Mouse (Mus musculus): Measurements from ENCODE around the gene Angel2. TPM values are rescaled to one million over a fixed set of nuclear protein-coding genes. Genes with fewer than 3 reads are reported as not detected.

Gene Angel2
- polyA plus RNA-seq, 1 experiment from 2014 or later: 66.7 TPM

GRCm38 (mm10) chr1:190898899-190899575 lies 25.9 kb upstream of the Angel2 start:
- H3K9ac ChIP-seq (ENCODE audit: low read length): no peak overlapping the region
- no peaks in the 10 kb centered on the region for H3K4me1 ChIP-seq (ENCODE audit: control insufficient read depth, insufficient read depth, low read length)
- no peaks in the 10 kb centered on the region for H3K27me3 ChIP-seq (ENCODE audit: control insufficient read depth, insufficient read depth, low read length)
- no peaks in the 10 kb centered on the region for H3K36me3 ChIP-seq (ENCODE audit: control insufficient read depth, insufficient read depth, low read length)
- no peaks in the 10 kb centered on the region for H3K9me3 ChIP-seq (ENCODE audit: control insufficient read depth, low read length)
- H3K4me3 ChIP-seq (ENCODE audit: low read depth, low read length): no peak overlapping the region
- WGBS: 80% methylated on average over 9 of the region's 9 CpGs
- DNase-seq (ENCODE audit: low spot score) (no peak), ATAC-seq (ENCODE audit: insufficient read depth, low FRiP score, low TSS enrichment) (no peak)
- no peak overlapping the region for H3K27ac ChIP-seq (ENCODE audit: low read depth, low read length)
- no peak overlapping the region for H3K4me2 ChIP-seq (ENCODE audit: low read depth)

- Histone ChIP-seq H3K4me3 (ENCODE audit: low read depth, low read length) (no peak overlapping the region), H3K27ac (ENCODE audit: low read depth, low read length) (no peak overlapping the region), H3K4me1 (ENCODE audit: control insufficient read depth, insufficient read depth, low read length) (peaks cover 3% of the 10 kb centered on the region; the same call in 1 of the 2 replicates), H3K4me2 (ENCODE audit: low read depth) (no peak overlapping the region), H3K9ac (ENCODE audit: low read length) (no peak overlapping the region), H3K27me3 (ENCODE audit: control insufficient read depth, insufficient read depth, low read length) (no peaks in the 10 kb centered on the region), H3K9me3 (ENCODE audit: control insufficient read depth, low read length) (no peaks in the 10 kb centered on the region), H3K36me3 (ENCODE audit: control insufficient read depth, insufficient read depth, low read length) (peaks cover 2% of the 10 kb centered on the region; the same call in 1 of the 2 replicates)
- WGBS: 85% methylated on average over 2 of the region's 2 CpGs
- ATAC-seq (ENCODE audit: insufficient read depth, low FRiP score, low TSS enrichment) (no peak), DNase-seq (ENCODE audit: low spot score) (no peak)
Measured at GRCm38 (mm10) chr1:190901082-190901481, 23.8 kb upstream of the Angel2 start.

GRCm38 (mm10) chr1:190904136-190904535 lies 20.8 kb upstream of the Angel2 start:
- Histone ChIP-seq H3K27ac (ENCODE audit: low read depth, low read length) (no peak overlapping the region), H3K9me3 (ENCODE audit: control insufficient read depth, low read length) (no peaks in the 10 kb centered on the region), H3K9ac (ENCODE audit: low read length) (no peak overlapping the region), H3K36me3 (ENCODE audit: control insufficient read depth, insufficient read depth, low read length) (peaks cover 2% of the 10 kb centered on the region; the same call in 1 of the 2 replicates), H3K4me3 (ENCODE audit: low read depth, low read length) (no peak overlapping the region), H3K27me3 (ENCODE audit: control insufficient read depth, insufficient read depth, low read length) (no peaks in the 10 kb centered on the region), H3K4me1 (ENCODE audit: control insufficient read depth, insufficient read depth, low read length) (peaks cover 3% of the 10 kb centered on the region; the same call in 1 of the 2 replicates), H3K4me2 (ENCODE audit: low read depth) (no peak overlapping the region)
- ATAC-seq (ENCODE audit: insufficient read depth, low FRiP score, low TSS enrichment): no peak
- 94% methylated on average over 3 of the region's 3 CpGs for whole genome bisulfite sequencing
- DNase-seq (ENCODE audit: low spot score): no peak

- no peak for ATAC-seq (ENCODE audit: insufficient read depth, low FRiP score, low TSS enrichment)
- H3K36me3 ChIP-seq (ENCODE audit: control insufficient read depth, insufficient read depth, low read length): peaks cover 2% of the 10 kb centered on the region; the same call in 1 of the 2 replicates
- no peak overlapping the region for H3K27ac ChIP-seq (ENCODE audit: low read depth, low read length)
- H3K27me3 ChIP-seq (ENCODE audit: control insufficient read depth, insufficient read depth, low read length): no peaks in the 10 kb centered on the region
- peaks cover 3% of the 10 kb centered on the region; the same call in 1 of the 2 replicates for H3K4me1 ChIP-seq (ENCODE audit: control insufficient read depth, insufficient read depth, low read length)
- H3K4me2 ChIP-seq (ENCODE audit: low read depth): no peak overlapping the region
- WGBS: 94% methylated on average over 16 of the region's 16 CpGs
- no peak overlapping the region for H3K9ac ChIP-seq (ENCODE audit: low read length)
- H3K9me3 ChIP-seq (ENCODE audit: control insufficient read depth, low read length): no peaks in the 10 kb centered on the region
- DNase-seq (ENCODE audit: low spot score): no peak
- H3K4me3 ChIP-seq (ENCODE audit: low read depth, low read length): no peak overlapping the region
Measured at GRCm38 (mm10) chr1:190904714-190905113, 20.2 kb upstream of the Angel2 start.

- DNase-seq (ENCODE audit: low spot score) (no peak), ATAC-seq (ENCODE audit: insufficient read depth, low FRiP score, low TSS enrichment) (no peak)
- WGBS: 84% methylated on average over 6 of the region's 6 CpGs
- no peaks in the 10 kb centered on the region for H3K27me3 ChIP-seq (ENCODE audit: control insufficient read depth, insufficient read depth, low read length)
- H3K36me3 ChIP-seq (ENCODE audit: control insufficient read depth, insufficient read depth, low read length): 0 out of 2 replicates have a peak, but pooled peaks cover under 1% of the 10 kb centered on the region
- H3K9ac ChIP-seq (ENCODE audit: low read length): peak overlapping the region; percentile 75
- H3K27ac ChIP-seq (ENCODE audit: low read depth, low read length): no peak overlapping the region
- peak overlapping the region; percentile 77 for H3K4me3 ChIP-seq (ENCODE audit: low read depth, low read length)
- peak overlapping the region; percentile 84 for H3K4me2 ChIP-seq (ENCODE audit: low read depth)
- H3K4me1 ChIP-seq (ENCODE audit: control insufficient read depth, insufficient read depth, low read length): peaks cover 6% of the 10 kb centered on the region
- H3K9me3 ChIP-seq (ENCODE audit: control insufficient read depth, low read length): no peaks in the 10 kb centered on the region
Measured at GRCm38 (mm10) chr1:190910836-190911235, 14.1 kb upstream of the Angel2 start.

GRCm38 (mm10) chr1:190911415-190912123 lies 13.3 kb upstream of the Angel2 start, which contains the start of gene Rps6kc1:
Gene Rps6kc1, minus strand, starts transcription at chr1:190911770.
- Histone ChIP-seq H3K4me3 (ENCODE audit: low read depth, low read length) (peak within 1 kb of the TSS; percentile 77), H3K36me3 (ENCODE audit: control insufficient read depth, insufficient read depth, low read length) (no peaks in the 10 kb centered on the region), H3K9ac (ENCODE audit: low read length) (peak within 1 kb of the TSS; percentile 75), H3K9me3 (ENCODE audit: control insufficient read depth, low read length) (no peaks in the 10 kb centered on the region), H3K27me3 (ENCODE audit: control insufficient read depth, insufficient read depth, low read length) (no peaks in the 10 kb centered on the region), H3K27ac (ENCODE audit: low read depth, low read length) (peak within 1 kb of the TSS; percentile 58), H3K4me2 (ENCODE audit: low read depth) (peak within 1 kb of the TSS; percentile 84), H3K4me1 (ENCODE audit: control insufficient read depth, insufficient read depth, low read length) (peaks cover 5% of the 10 kb centered on the region)
- under 1% methylated on average over 47 of the region's 47 CpGs for WGBS
- ATAC-seq (ENCODE audit: insufficient read depth, low FRiP score, low TSS enrichment) (peak; percentile 93), DNase-seq (ENCODE audit: low spot score) (peak; percentile 87)

- H3K9ac ChIP-seq (ENCODE audit: low read length): no peak overlapping the region
- H3K27ac ChIP-seq (ENCODE audit: low read depth, low read length): no peak overlapping the region
- H3K27me3 ChIP-seq (ENCODE audit: control insufficient read depth, insufficient read depth, low read length): no peaks in the 10 kb centered on the region
- ATAC-seq (ENCODE audit: insufficient read depth, low FRiP score, low TSS enrichment): no peak
- peaks cover 5% of the 10 kb centered on the region for H3K4me1 ChIP-seq (ENCODE audit: control insufficient read depth, insufficient read depth, low read length)
- H3K4me2 ChIP-seq (ENCODE audit: low read depth): no peak overlapping the region
- H3K4me3 ChIP-seq (ENCODE audit: low read depth, low read length): no peak overlapping the region
- no peak for DNase-seq (ENCODE audit: low spot score)
- 58% methylated on average over 1 of the region's 1 CpGs for WGBS
- H3K9me3 ChIP-seq (ENCODE audit: control insufficient read depth, low read length): no peaks in the 10 kb centered on the region
- H3K36me3 ChIP-seq (ENCODE audit: control insufficient read depth, insufficient read depth, low read length): no peaks in the 10 kb centered on the region
Measured at GRCm38 (mm10) chr1:190912623-190913022, 12.3 kb upstream of the Angel2 start.

GRCm38 (mm10) chr1:190918938-190919337 lies 6.0 kb upstream of the Angel2 start:
- Histone ChIP-seq H3K9ac (ENCODE audit: low read length) (no peak overlapping the region), H3K9me3 (ENCODE audit: control insufficient read depth, low read length) (no peaks in the 10 kb centered on the region), H3K4me3 (ENCODE audit: low read depth, low read length) (no peak overlapping the region), H3K27ac (ENCODE audit: low read depth, low read length) (no peak overlapping the region), H3K4me1 (ENCODE audit: control insufficient read depth, insufficient read depth, low read length) (no peaks in the 10 kb centered on the region), H3K4me2 (ENCODE audit: low read depth) (no peak overlapping the region), H3K36me3 (ENCODE audit: control insufficient read depth, insufficient read depth, low read length) (no peaks in the 10 kb centered on the region), H3K27me3 (ENCODE audit: control insufficient read depth, insufficient read depth, low read length) (no peaks in the 10 kb centered on the region)
- ATAC-seq (ENCODE audit: insufficient read depth, low FRiP score, low TSS enrichment) (no peak), DNase-seq (ENCODE audit: low spot score) (no peak)
- WGBS: 73% methylated on average over 7 of the region's 7 CpGs

All from neural tube, embryonic 11.5 days (tissue).